Mouse (Mus musculus) testis, postnatal 14 days (tissue): ENCODE measurements around the gene Dcxr.
"Not testable (repeated sequence)": the region's sequence is repeated elsewhere in the genome, so short reads cannot be mapped to it uniquely, and the experiment has no call there.

Source experiments
- DNase-seq: peaks from one replicate; pipeline ENCODE4 v3.0.0; 2021; ENCODE audit warnings: low spot score

Gene Dcxr

GRCm38 (mm10) chr11:120729432-120730050 is 2.5 kb upstream of the Dcxr start:
- DNase-seq = not testable (repeated sequence)

DNA sequence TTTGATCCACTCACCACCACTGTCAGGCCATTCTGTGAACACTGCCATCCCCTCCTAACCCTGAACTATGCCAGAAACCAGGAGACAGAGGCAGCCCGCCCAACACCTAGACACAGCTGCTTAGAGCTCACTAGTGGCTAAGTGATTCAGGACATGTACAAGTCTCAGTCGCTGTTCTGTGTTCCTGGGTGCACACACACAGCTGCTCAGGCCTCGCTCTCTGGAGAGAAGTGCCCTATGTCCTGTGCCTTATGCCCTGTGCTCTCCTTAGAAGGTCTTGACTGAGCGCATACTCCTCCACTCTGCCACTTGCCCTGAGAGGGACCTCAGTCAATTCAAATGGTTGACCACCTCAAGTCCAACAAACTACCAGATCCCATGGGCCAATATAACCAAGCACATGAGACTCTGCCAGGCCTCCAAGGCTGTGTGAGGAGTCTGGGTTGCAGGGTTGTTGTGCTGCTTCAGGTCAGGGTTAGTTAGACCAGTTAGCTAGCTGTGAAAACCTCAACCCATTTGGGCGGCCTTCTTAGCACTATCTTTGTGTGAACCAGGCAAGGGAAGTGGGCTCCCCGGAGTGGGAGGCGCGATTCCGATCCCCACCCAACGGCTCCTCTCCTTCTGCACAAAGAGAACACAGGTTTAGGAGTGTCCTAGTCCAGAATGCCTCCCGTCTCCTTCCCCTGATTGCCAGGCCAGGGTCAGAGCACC is 1.6 kb upstream of the Dcxr start:
- DNase-seq = no peak

DNA sequence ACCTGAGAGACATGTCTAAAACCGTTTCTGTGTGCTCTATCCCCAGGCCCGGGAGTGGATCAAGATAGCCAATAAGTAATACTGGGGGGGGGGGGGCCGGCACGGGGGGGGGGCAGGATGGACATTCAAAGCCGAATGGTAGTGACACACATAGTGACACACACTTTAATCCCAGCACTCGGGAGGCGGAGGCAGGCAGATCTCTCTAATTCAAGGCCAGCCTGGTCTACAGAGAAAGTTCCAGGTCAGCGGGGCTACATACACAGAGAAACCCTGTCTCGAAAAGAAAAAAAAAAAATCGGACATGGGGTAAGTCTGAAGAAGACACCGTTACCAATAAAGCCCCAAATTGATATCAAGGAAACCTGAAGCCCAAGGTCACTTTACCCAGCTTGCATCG is 483 bp upstream of the Dcxr start:
- no peak for DNase-seq

GRCm38 (mm10) chr11:120726243-120727168 is 575 bp downstream of the Dcxr start:
- DNase-seq = no peak

- DNase-seq = no peak
Measured at GRCm38 (mm10) chr11:120723509-120723908, 3.6 kb downstream of the Dcxr start.

- no peak for DNase-seq
Measured at GRCm38 (mm10) chr11:120722761-120723382, 4.2 kb downstream of the Dcxr start.

- DNase-seq = no peak
Measured at GRCm38 (mm10) chr11:120722067-120722630, 4.9 kb downstream of the Dcxr start.

GRCm38 (mm10) chr11:120721124-120722066 is 5.7 kb downstream of the Dcxr start, which contains the start of gene Rac3:
Gene Rac3, plus strand, starts transcription at chr11:120721470.
- DNase-seq = no peak

- peak; percentile 87 for DNase-seq
Measured at GRCm38 (mm10) chr11:120720450-120720849, 6.6 kb downstream of the Dcxr start.

DNA sequence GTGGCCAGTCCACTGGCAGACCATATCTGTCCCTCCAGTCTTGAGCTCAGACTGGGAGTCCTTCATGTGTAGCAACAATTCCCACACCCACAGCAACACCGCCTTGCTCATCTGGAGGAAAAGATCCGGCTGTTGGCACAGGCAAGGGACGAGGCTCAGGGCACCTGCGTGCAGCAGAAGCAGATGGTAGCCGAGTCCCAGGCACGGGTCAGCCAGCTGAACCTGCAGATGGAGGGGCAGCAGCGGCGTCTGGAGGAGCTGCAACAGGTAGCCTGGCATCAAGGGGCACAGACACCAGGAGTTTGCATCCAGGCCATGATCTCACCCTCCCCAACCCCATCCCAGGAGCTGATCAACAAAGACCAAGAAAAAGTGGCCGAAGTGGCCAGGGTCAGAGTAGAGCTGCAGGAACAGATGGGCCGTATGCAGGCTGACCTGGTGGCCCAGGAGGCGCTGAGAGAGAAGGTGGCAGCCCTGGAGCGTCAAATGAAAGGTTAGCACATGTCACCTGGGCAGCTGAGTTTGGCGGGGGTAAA is 7.2 kb downstream of the Dcxr start:
- no peak for DNase-seq

GRCm38 (mm10) chr11:120719242-120719641 is 7.8 kb downstream of the Dcxr start:
- DNase-seq = no peak

DNA sequence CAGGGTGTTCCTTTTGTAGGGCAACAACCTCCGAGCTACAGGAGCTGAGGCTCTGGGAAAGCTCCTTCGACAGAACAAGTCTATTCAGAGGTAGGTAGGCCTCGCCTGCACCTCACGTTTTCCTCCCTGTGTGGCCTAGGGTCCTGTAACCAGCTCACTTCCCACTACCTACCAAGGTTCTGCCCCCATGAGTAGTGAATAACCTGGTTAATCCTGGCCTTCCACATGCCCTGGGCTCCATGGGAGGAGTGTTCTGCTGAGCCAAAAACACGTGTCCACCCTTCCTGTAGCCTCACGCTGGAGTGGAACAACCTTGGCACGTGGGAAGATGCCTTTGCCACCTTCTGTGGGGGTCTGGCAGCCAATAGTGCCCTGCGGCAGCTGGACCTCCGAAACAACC is 11.9 kb downstream of the Dcxr start:
- DNase-seq = no peak

GRCm38 (mm10) chr11:120714546-120714945 is 12.5 kb downstream of the Dcxr start:
- no peak for DNase-seq

- peak; percentile 98 for DNase-seq
Measured at GRCm38 (mm10) chr11:120713580-120714518, 13.2 kb downstream of the Dcxr start, which contains the start of the genes Cenpx and Lrrc45. Gene Cenpx, minus strand, starts transcription at chr11:120713738. Gene Lrrc45, plus strand, starts transcription at chr11:120713925.

DNA sequence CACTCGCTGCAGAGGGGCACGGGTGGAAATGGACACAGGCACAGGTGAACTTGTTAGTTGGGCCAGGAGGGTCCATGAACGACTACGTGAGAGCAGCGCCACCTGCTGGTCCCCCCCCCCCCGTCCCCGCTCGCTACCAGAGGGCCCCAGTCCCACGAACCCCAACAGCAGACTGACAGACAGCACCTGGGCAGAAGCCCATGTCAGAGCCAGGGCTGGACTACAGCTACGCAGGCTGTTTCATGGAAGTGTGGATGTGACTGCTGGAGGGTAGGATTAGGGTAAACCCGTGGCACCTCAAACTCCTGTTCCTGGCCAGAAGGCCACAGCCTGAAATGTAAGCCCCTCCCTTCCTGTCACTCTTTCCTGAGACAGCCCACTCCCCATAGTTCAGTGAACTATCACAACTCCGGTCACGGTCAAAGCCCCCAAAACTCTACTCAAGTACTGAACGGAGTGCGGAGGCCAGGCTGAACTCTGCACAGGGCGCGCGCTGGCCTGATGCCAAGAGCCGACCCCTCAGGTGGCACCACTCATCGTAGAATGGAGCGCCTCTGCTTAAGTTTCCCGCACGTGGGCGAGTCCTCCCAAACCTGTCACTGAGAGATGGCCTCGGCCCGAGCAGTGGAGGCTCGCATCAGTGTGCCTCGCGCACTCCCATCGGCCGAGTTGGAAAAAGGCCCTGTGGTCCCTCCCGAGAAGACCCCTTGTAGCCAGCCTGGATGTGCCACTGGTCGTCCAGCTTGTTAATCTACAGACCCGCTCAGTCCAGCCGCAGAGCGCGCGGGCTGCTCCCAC is 14.1 kb downstream of the Dcxr start:
- DNase-seq = peak; percentile 71

- no peak for DNase-seq
Measured at GRCm38 (mm10) chr11:120711980-120712604, 15.0 kb downstream of the Dcxr start.

GRCm38 (mm10) chr11:120710672-120711071 is 16.4 kb downstream of the Dcxr start:
- no peak for DNase-seq

- DNase-seq = no peak
Measured at GRCm38 (mm10) chr11:120709551-120709950, 17.5 kb downstream of the Dcxr start.
